Mouse (Mus musculus): ENCODE results near the gene Tspan15.

DNA sequence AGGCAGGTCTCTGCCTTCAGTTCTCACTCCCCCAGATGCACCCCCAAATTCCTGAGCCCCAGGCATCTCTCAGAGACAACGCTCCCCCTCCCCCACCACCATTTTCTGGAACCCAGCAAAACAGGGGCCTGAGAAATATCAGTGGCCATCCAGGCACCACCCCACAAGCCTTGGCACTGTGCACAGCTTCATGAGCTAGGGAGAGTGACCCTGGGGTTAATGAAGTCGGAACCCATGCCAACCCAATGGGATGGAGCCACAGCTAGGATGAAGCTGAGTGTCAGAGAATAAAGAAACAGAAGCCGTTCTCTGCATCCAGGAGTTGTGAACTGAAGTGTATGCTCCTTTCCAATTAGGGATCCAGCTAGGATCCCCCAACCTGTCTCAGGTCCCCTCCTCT, 16.1 kb upstream of the Tspan15 start:
- no peak for TF ChIP-seq CTCF (IDR thresholded peaks at IDR 0.05)
- no peak for TF ChIP-seq EP300 (IDR thresholded peaks at IDR 0.05)
